Mouse (Mus musculus) embryonic facial prominence, embryonic 10.5 days (tissue): ENCODE measurements around the gene Susd4. TPM values are rescaled to one million over a fixed set of nuclear protein-coding genes. Genes with fewer than 3 reads are reported as not detected.

Source experiments
- DNase-seq: peaks from one replicate; pipeline ENCODE4 v3.0.0-alpha.2; 2017; ENCODE audit warnings: low spot score
- H3K27ac ChIP-seq: fragments of 300-500 bp; sonication (generic); replicated peaks from 2 replicates; pipeline ENCODE4 v1.5.1; 2016; ENCODE audit warnings: mild to moderate bottlenecking
- H3K27me3 ChIP-seq: fragments of 300-500 bp; sonication (generic); replicated peaks from 2 replicates; pipeline ENCODE4 v1.6.1; 2016; ENCODE audit warnings: low read depth, mild to moderate bottlenecking; ENCODE audit not compliant: poor library complexity, severe bottlenecking
- H3K36me3 ChIP-seq: fragments of 300-500 bp; sonication (generic); replicated peaks from 2 replicates; pipeline ENCODE4 v1.6.1; 2016; ENCODE audit warnings: mild to moderate bottlenecking, moderate library complexity
- H3K4me1 ChIP-seq: fragments of 300-500 bp; sonication (generic); 2 replicates; pipeline ENCODE4 v1.6.1; 2016
- H3K4me3 ChIP-seq: fragments of 300-500 bp; sonication (generic); 2 replicates; pipeline ENCODE4 v1.5.1; 2016; ENCODE audit warnings: mild to moderate bottlenecking, moderate library complexity
- H3K9me3 ChIP-seq: fragments of 300-500 bp; sonication (generic); 2 replicates; pipeline ENCODE4 v1.6.1; 2016; ENCODE audit warnings: mild to moderate bottlenecking
- WGBS: fragments of 180-500 bp; shearing (Covaris S2); methylation state at CpG from one replicate; pipeline ENCODE4 v1.1.7; 2016; 5-methylcytosine and 5-hydroxymethylcytosine counted together
- polyA plus RNA-seq: library from polyadenylated mRNA; unstranded; fragments of >200 nt; fragmentation: Nextera tagmentation; extraction: Ambion mirVana; gene quantifications from 2 replicates; pipeline ENCODE4 v1.2.1, GENCODE M21; 2016

Susd4 gene
- polyA plus RNA-seq, 1 experiment from 2014 or later, result 14.9 TPM

GRCm38 (mm10) chr1:182909066-182909465 is 145.4 kb downstream of the Susd4 start:
- H3K9me3 ChIP-seq, result no peaks in the 10 kb centered on the region
- H3K27me3 ChIP-seq, result no peaks in the 10 kb centered on the region
- DNase-seq, result no peak
- no peaks in the 10 kb centered on the region for H3K36me3 ChIP-seq
- peaks cover 17% of the 10 kb centered on the region for H3K4me1 ChIP-seq
- H3K4me3 ChIP-seq, result no peak overlapping the region
- 46% methylated on average over 3 of the region's 3 CpGs for WGBS
- H3K27ac ChIP-seq, result peak overlapping the region; percentile 67

- H3K27me3 ChIP-seq, result no peaks in the 10 kb centered on the region
- no peak for DNase-seq
- WGBS, result 86% methylated on average over 5 of the region's 5 CpGs
- no peak overlapping the region for H3K4me3 ChIP-seq
- H3K9me3 ChIP-seq, result no peaks in the 10 kb centered on the region
- no peak overlapping the region for H3K27ac ChIP-seq
- no peaks in the 10 kb centered on the region for H3K36me3 ChIP-seq
- H3K4me1 ChIP-seq, result peaks cover 17% of the 10 kb centered on the region
Measured at GRCm38 (mm10) chr1:182909596-182909995, 145.9 kb downstream of the Susd4 start.

- 71% methylated on average over 2 of the region's 2 CpGs for WGBS
- H3K36me3 ChIP-seq, result no peaks in the 10 kb centered on the region
- peaks cover 17% of the 10 kb centered on the region for H3K4me1 ChIP-seq
- H3K4me3 ChIP-seq, result no peak overlapping the region
- no peak overlapping the region for H3K27ac ChIP-seq
- no peak for DNase-seq
- H3K27me3 ChIP-seq, result no peaks in the 10 kb centered on the region
- no peaks in the 10 kb centered on the region for H3K9me3 ChIP-seq
Measured at GRCm38 (mm10) chr1:182912591-182912990, 148.9 kb downstream of the Susd4 start.

- no peak for DNase-seq
- Histone ChIP-seq H3K36me3 (no peaks in the 10 kb centered on the region), H3K27me3 (no peaks in the 10 kb centered on the region), H3K9me3 (no peaks in the 10 kb centered on the region), H3K4me3 (no peak overlapping the region), H3K4me1 (peaks cover 10% of the 10 kb centered on the region), H3K27ac (no peak overlapping the region)
- WGBS, result 88% methylated on average over 4 of the region's 4 CpGs
Measured at GRCm38 (mm10) chr1:182914121-182914908, 150.7 kb downstream of the Susd4 start.

- Histone ChIP-seq H3K27ac (no peak overlapping the region), H3K27me3 (no peaks in the 10 kb centered on the region), H3K4me3 (no peak overlapping the region), H3K36me3 (no peaks in the 10 kb centered on the region), H3K4me1 (peaks cover 10% of the 10 kb centered on the region), H3K9me3 (no peaks in the 10 kb centered on the region)
- WGBS, result 94% methylated on average over 5 of the region's 5 CpGs
- DNase-seq, result no peak
Measured at GRCm38 (mm10) chr1:182916166-182916565, 152.5 kb downstream of the Susd4 start.

- WGBS, result 40% methylated on average over 8 of the region's 8 CpGs
- no peak overlapping the region for H3K4me3 ChIP-seq
- H3K27me3 ChIP-seq, result no peaks in the 10 kb centered on the region
- H3K9me3 ChIP-seq, result no peaks in the 10 kb centered on the region
- no peak for DNase-seq
- 0 out of 2 replicates have a peak overlapping the region, but pooled peaks have one; percentile 40 for H3K27ac ChIP-seq
- peaks cover 13% of the 10 kb centered on the region for H3K4me1 ChIP-seq
- H3K36me3 ChIP-seq, result no peaks in the 10 kb centered on the region
Measured at GRCm38 (mm10) chr1:182918718-182919346, 155.2 kb downstream of the Susd4 start.

- peaks cover 13% of the 10 kb centered on the region for H3K4me1 ChIP-seq
- H3K27ac ChIP-seq, result no peak overlapping the region
- no peak for DNase-seq
- no peaks in the 10 kb centered on the region for H3K27me3 ChIP-seq
- H3K36me3 ChIP-seq, result no peaks in the 10 kb centered on the region
- no peaks in the 10 kb centered on the region for H3K9me3 ChIP-seq
- WGBS, result 68% methylated on average over 4 of the region's 4 CpGs
- H3K4me3 ChIP-seq, result no peak overlapping the region
Measured at GRCm38 (mm10) chr1:182922824-182923223, 159.2 kb downstream of the Susd4 start.

GRCm38 (mm10) chr1:182926465-182926864 is 162.8 kb downstream of the Susd4 start:
- DNase-seq, result no peak
- no peaks in the 10 kb centered on the region for H3K36me3 ChIP-seq
- no peaks in the 10 kb centered on the region for H3K27me3 ChIP-seq
- H3K27ac ChIP-seq, result no peak overlapping the region
- H3K9me3 ChIP-seq, result no peaks in the 10 kb centered on the region
- H3K4me1 ChIP-seq, result peaks cover 9% of the 10 kb centered on the region; the same call in 1 of the 2 replicates
- 91% methylated on average over 6 of the region's 6 CpGs for WGBS
- H3K4me3 ChIP-seq, result no peak overlapping the region

- Histone ChIP-seq H3K4me3 (no peak overlapping the region), H3K27me3 (no peaks in the 10 kb centered on the region), H3K36me3 (no peaks in the 10 kb centered on the region), H3K27ac (no peak overlapping the region), H3K9me3 (no peaks in the 10 kb centered on the region), H3K4me1 (peaks cover 5% of the 10 kb centered on the region; the same call in 1 of the 2 replicates)
- no peak for DNase-seq
- WGBS, result 86% methylated on average over 19 of the region's 19 CpGs
Measured at GRCm38 (mm10) chr1:182927878-182928851, 164.5 kb downstream of the Susd4 start.

GRCm38 (mm10) chr1:182935469-182935868 is 171.8 kb downstream of the Susd4 start:
- Histone ChIP-seq H3K9me3 (no peaks in the 10 kb centered on the region), H3K27me3 (no peaks in the 10 kb centered on the region), H3K36me3 (no peaks in the 10 kb centered on the region), H3K4me1 (peaks cover 6% of the 10 kb centered on the region), H3K27ac (no peak overlapping the region), H3K4me3 (no peak overlapping the region)
- 44% methylated on average over 6 of the region's 6 CpGs for WGBS
- DNase-seq, result no peak

GRCm38 (mm10) chr1:182937486-182938120 is 173.9 kb downstream of the Susd4 start:
- Histone ChIP-seq H3K36me3 (no peaks in the 10 kb centered on the region), H3K4me1 (peaks cover 14% of the 10 kb centered on the region), H3K4me3 (no peak overlapping the region), H3K27ac (no peak overlapping the region), H3K9me3 (no peaks in the 10 kb centered on the region), H3K27me3 (no peaks in the 10 kb centered on the region)
- no peak for DNase-seq
- 52% methylated on average over 10 of the region's 10 CpGs for WGBS

- WGBS, result 83% methylated on average over 2 of the region's 2 CpGs
- H3K4me3 ChIP-seq, result no peak overlapping the region
- no peak for DNase-seq
- H3K9me3 ChIP-seq, result no peaks in the 10 kb centered on the region
- no peaks in the 10 kb centered on the region for H3K27me3 ChIP-seq
- H3K36me3 ChIP-seq, result no peaks in the 10 kb centered on the region
- H3K27ac ChIP-seq, result no peak overlapping the region
- H3K4me1 ChIP-seq, result peaks cover 14% of the 10 kb centered on the region
Measured at GRCm38 (mm10) chr1:182941921-182942320, 178.3 kb downstream of the Susd4 start.
